Mouse (Mus musculus) heart, embryonic 16.5 days (tissue): ENCODE measurements at regions not wholly inside any gene's neighbourhood (a gene's known extent, or its start where the extent isn't known, plus 50 kb on each side); places are given as distances from the start of the nearest gene placed in this dataset.

ENCODE experiments used
- ATAC-seq: fragments of 200-750 bp; cut with Nextera tagmentation; replicated peaks from 2 replicates; pipeline ENCODE4 v1.8.0; 2017; ENCODE audit warnings: moderate number of reproducible peaks; ENCODE audit not compliant: insufficient read depth, low FRiP score; ENCODE audit errors: extremely low read depth
- H3K27ac ChIP-seq: fragments of 300-500 bp; sonication (generic); 2 replicates; pipeline ENCODE4 v1.5.1; 2014; ENCODE audit warnings: mild to moderate bottlenecking, low read length, control low read depth, moderate library complexity
- H3K27me3 ChIP-seq: fragments of 300-500 bp; sonication (generic); 2 replicates; pipeline ENCODE4 v1.6.1; 2014; ENCODE audit warnings: low read length, mixed read lengths; ENCODE audit not compliant: control insufficient read depth, insufficient read depth
- H3K36me3 ChIP-seq: fragments of 300-500 bp; sonication (generic); 2 replicates; pipeline ENCODE4 v1.6.1; 2014; ENCODE audit not compliant: control insufficient read depth, insufficient read depth
- H3K4me1 ChIP-seq: fragments of 300-500 bp; sonication (generic); 2 replicates; pipeline ENCODE4 v1.6.1; 2014; ENCODE audit warnings: low read length, mixed read lengths; ENCODE audit not compliant: control insufficient read depth, insufficient read depth
- H3K4me2 ChIP-seq: fragments of 300-500 bp; sonication (generic); 2 replicates; pipeline ENCODE4 v1.6.1; 2014; ENCODE audit warnings: low read depth, mild to moderate bottlenecking, control low read depth, low read length
- H3K4me3 ChIP-seq: fragments of 300-500 bp; sonication (generic); 2 replicates; pipeline ENCODE4 v1.5.1; 2014; ENCODE audit warnings: mild to moderate bottlenecking, control low read depth, low read length
- H3K9ac ChIP-seq: fragments of 300-500 bp; sonication (generic); 2 replicates; pipeline ENCODE4 v1.6.1; 2014; ENCODE audit warnings: low read length, control low read depth
- H3K9me3 ChIP-seq: fragments of 300-500 bp; sonication (generic); replicated peaks from 2 replicates; pipeline ENCODE4 v1.6.1; 2016; ENCODE audit warnings: low read length; ENCODE audit not compliant: control insufficient read depth
- WGBS: fragments of 180-500 bp; shearing (Covaris S2); extraction: QIAGEN DNeasy Blood & Tissue Kit; methylation state at CpG from one replicate; pipeline ENCODE4 v1.1.7; 2014; 5-methylcytosine and 5-hydroxymethylcytosine counted together

DNA sequence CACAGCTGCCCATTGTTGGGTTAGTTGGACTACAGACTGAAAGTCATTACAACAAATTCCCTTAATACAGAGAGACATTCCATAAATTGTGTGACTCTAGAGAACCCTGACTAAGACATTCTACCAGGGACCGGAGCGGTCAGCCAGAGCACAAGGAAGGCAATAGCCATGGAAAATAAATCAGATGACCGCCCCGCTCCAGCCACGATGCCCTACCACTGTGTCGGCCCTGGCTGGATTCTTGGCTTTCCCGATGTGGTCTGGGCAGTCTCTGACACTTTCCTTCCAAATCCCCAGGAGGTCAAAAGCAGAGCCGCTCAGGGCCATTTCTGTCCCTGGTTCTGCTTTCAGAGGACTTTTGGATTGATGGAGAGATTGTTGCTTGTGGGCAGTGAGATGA lies 57.8 kb downstream of the Lsm3 start:
- H3K9me3 ChIP-seq, result no peaks in the 10 kb centered on the region
- H3K4me3 ChIP-seq, result no peak overlapping the region
- H3K27me3 ChIP-seq, result peaks cover 22% of the 10 kb centered on the region
- no peak overlapping the region for H3K4me2 ChIP-seq
- no peak overlapping the region for H3K9ac ChIP-seq
- ATAC-seq, result no peak
- 85% methylated on average over 8 of the region's 8 CpGs for WGBS
- H3K4me1 ChIP-seq, result no peaks in the 10 kb centered on the region
- no peak overlapping the region for H3K27ac ChIP-seq
- H3K36me3 ChIP-seq, result no peaks in the 10 kb centered on the region

DNA sequence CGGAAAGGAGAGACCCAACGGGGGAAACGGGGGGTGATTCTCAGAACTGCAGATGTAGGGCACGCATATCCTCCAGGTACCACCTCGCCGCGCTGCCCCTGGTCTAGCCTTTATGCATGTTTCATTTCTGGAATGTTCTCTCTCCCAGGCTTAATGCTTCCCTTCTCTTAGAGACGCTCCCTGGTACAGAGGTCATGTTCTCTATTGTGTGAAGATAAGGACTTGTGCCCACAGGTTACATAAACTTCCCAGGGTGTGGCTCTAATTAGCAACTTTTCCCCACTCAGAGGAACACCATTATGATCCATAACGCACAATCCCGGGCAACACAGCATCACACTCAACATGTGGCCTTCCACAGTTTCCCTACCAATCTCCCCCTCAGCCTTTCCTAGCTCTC lies 58.7 kb downstream of the Lsm3 start:
- ATAC-seq, result no peak
- no peaks in the 10 kb centered on the region for H3K4me1 ChIP-seq
- H3K9me3 ChIP-seq, result no peaks in the 10 kb centered on the region
- 80% methylated on average over 10 of the region's 10 CpGs for WGBS
- no peak overlapping the region for H3K4me2 ChIP-seq
- H3K27ac ChIP-seq, result no peak overlapping the region
- H3K27me3 ChIP-seq, result peaks cover 19% of the 10 kb centered on the region
- no peak overlapping the region for H3K4me3 ChIP-seq
- H3K9ac ChIP-seq, result no peak overlapping the region
- no peaks in the 10 kb centered on the region for H3K36me3 ChIP-seq

DNA sequence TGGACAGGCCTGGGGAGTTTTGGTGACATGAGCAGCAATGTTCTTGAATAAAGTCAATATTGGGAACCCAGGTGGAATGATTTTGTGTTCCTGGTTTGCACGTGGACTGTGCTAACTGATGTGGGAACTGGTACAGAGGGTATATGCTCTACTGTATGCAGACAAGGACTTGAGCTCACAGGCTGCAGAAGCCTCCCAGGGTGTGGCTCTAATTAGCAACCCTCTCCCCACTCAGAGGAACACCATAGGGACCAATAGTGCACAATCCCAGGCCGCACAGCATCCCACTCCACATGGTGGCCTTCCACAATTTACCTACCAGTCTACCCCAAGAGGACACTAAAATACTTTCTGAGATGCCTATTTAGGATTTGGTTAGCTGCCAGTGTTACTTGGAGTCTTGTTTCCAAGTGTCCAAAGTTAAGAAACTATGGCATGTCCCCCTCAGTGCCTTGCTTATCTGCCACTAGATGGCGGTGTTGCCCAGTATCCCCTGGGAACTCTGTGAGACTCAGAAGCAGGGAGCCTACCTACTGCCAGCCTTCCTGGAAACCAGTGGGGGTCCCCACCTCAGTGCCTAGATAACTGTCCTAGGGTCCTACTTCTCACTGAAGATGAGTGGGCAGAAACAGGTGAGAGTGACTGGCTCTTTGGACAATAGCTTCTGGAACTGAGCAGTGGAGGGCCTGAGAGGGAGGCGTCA lies 60.1 kb downstream of the Lsm3 start:
- Histone ChIP-seq H3K27me3 (peaks cover 19% of the 10 kb centered on the region), H3K9me3 (no peaks in the 10 kb centered on the region), H3K27ac (no peak overlapping the region), H3K4me2 (no peak overlapping the region), H3K4me3 (no peak overlapping the region), H3K4me1 (no peaks in the 10 kb centered on the region), H3K9ac (no peak overlapping the region), H3K36me3 (no peaks in the 10 kb centered on the region)
- peak; percentile 41; the same call in 1 of the 2 replicates for ATAC-seq
- 71% methylated on average over 4 of the region's 4 CpGs for WGBS

DNA sequence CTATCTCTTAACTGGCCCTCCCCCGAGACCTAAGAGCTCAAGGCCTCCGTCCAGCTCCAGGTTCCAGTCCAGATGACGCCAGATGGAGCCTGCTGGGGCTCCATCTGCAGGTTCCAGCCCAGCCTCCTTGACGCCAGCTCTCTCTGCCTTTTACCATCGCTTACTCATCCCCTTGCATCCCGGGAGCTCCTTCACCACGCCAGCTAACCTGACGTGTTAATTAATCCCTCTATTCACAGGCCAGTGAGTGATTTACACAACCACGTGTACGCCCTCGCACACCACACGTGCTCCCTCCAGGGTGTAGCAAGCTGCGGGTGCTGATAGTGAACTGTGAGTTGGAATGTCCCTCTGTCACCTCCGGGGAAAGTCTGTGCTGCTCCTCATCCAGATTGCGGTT lies 61.2 kb downstream of the Lsm3 start:
- ATAC-seq, result no peak
- Histone ChIP-seq H3K27me3 (peaks cover 23% of the 10 kb centered on the region), H3K27ac (no peak overlapping the region), H3K9ac (no peak overlapping the region), H3K4me3 (no peak overlapping the region), H3K4me2 (no peak overlapping the region), H3K9me3 (no peaks in the 10 kb centered on the region), H3K36me3 (no peaks in the 10 kb centered on the region), H3K4me1 (no peaks in the 10 kb centered on the region)
- WGBS, result 37% methylated on average over 15 of the region's 15 CpGs

DNA sequence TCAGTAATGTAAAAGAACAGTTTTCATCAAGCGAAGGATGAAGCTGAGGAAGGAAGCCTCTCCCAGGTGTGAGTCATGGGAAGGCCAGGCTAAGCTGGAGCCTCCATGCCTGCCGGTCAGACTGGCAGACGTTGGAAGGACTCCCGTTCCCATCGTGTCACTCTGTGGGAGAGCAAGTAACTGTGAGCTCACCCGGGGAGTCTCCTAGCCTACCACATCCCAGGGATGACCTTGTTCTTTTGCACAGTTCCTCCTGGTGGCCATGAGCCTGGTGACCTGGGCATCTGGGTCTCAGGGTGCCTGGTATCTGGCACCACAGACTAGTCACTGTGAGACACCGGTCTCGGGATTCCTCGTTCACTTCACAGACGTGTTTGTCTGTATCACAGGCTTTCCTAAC lies 63.9 kb downstream of the Lsm3 start:
- WGBS, result 74% methylated on average over 10 of the region's 10 CpGs
- Histone ChIP-seq H3K4me1 (no peaks in the 10 kb centered on the region), H3K9me3 (no peaks in the 10 kb centered on the region), H3K9ac (no peak overlapping the region), H3K27me3 (peaks cover 12% of the 10 kb centered on the region), H3K27ac (no peak overlapping the region), H3K4me3 (no peak overlapping the region), H3K36me3 (no peaks in the 10 kb centered on the region), H3K4me2 (no peak overlapping the region)
- ATAC-seq, result no peak

DNA sequence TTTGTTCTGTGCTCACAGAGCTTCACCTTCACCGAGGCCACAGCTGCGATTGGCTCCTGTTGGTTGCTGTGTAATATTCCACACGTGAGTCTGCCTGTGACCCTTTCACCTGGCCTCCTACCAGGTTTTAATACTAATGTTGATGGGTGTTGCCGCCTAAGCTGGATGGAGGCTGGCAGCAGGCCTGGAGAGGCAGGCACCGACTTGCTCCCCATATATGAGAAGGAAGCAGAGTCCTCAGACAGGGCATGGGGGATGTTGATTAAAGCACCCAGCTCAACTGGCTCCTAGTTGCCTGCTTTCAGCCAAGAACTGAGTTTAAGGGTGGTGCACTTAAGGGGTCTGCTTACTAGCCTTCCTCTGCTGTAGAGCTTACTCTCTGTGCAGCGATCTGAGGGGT lies 64.9 kb downstream of the Lsm3 start:
- WGBS, result 87% methylated on average over 6 of the region's 6 CpGs
- no peak for ATAC-seq
- Histone ChIP-seq H3K9me3 (no peaks in the 10 kb centered on the region), H3K4me1 (no peaks in the 10 kb centered on the region), H3K4me2 (no peak overlapping the region), H3K27me3 (peaks cover 5% of the 10 kb centered on the region), H3K36me3 (no peaks in the 10 kb centered on the region), H3K4me3 (no peak overlapping the region), H3K27ac (no peak overlapping the region), H3K9ac (no peak overlapping the region)

DNA sequence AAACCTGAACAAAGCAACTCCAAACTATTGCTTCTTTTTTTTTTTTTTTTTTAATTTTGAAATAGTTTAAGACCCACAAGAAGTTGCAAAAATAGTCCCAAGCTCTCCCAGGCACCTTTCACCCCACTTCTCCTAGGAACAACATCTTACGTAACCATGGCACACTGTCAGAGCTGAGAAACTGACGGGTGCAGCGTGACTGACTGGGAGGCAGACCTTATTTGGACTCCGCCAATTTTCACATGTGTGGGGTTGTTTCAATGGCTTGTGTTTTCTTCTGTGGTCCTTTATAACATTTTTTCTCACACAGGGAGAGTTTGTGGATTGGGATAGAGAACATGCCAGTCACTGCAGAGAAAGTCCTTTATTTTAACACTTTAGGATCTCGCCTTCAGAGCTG lies 66.6 kb downstream of the Lsm3 start:
- Histone ChIP-seq H3K36me3 (no peaks in the 10 kb centered on the region), H3K9me3 (no peaks in the 10 kb centered on the region), H3K4me1 (no peaks in the 10 kb centered on the region), H3K27ac (no peak overlapping the region), H3K9ac (no peak overlapping the region), H3K4me2 (no peak overlapping the region), H3K27me3 (peaks cover 3% of the 10 kb centered on the region), H3K4me3 (no peak overlapping the region)
- 86% methylated on average over 5 of the region's 5 CpGs for WGBS
- ATAC-seq, result no peak

DNA sequence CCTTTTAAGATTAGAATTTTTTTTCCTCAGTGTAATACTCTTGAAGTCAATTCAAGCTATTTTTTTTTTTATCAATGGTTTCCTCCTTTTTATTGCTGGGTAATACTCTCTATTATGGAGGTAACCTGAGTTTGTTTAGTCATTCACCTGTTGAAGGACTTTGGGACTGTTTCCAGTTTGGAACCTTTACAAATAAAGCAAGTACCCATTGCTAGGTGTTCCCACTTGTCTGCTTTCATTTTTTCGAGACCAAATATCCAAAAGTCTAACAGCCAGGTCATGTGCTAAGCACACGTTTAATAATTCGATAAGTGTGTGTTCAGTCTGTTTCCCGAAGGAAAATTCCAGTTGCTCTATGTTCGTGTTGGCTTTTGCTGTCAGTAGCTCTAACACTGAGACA lies 67.6 kb downstream of the Lsm3 start:
- no peak overlapping the region for H3K4me2 ChIP-seq
- H3K9ac ChIP-seq, result no peak overlapping the region
- no peak for ATAC-seq
- H3K36me3 ChIP-seq, result no peaks in the 10 kb centered on the region
- peaks cover 3% of the 10 kb centered on the region for H3K27me3 ChIP-seq
- no peak overlapping the region for H3K27ac ChIP-seq
- WGBS, result 85% methylated on average over 5 of the region's 5 CpGs
- no peaks in the 10 kb centered on the region for H3K9me3 ChIP-seq
- no peak overlapping the region for H3K4me3 ChIP-seq
- H3K4me1 ChIP-seq, result no peaks in the 10 kb centered on the region

DNA sequence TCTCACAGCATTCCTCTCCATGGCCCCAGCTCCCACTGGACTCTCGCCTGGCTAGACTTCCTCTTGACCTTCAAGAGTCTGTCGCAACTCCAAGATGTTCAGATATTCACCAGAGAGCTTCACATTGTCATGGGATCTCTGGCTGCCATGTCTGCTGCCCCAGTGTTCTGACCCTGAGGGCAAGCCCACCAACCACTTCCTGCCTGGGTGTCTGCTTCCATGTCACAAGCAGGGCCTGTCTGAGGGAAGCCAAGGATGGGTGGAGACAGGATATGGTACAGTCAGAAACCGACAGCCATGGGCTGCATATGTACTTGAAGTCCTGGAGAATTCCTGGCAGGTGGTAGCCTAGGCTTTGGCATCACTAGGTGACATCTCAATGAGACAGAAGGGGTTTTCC lies 69.8 kb downstream of the Lsm3 start:
- Histone ChIP-seq H3K4me3 (no peak overlapping the region), H3K9me3 (no peaks in the 10 kb centered on the region), H3K4me2 (no peak overlapping the region), H3K27me3 (peaks cover 3% of the 10 kb centered on the region), H3K9ac (no peak overlapping the region), H3K4me1 (peaks cover 7% of the 10 kb centered on the region), H3K27ac (no peak overlapping the region), H3K36me3 (no peaks in the 10 kb centered on the region)
- ATAC-seq, result no peak
- WGBS, result 75% methylated on average over 3 of the region's 3 CpGs
